Mouse (Mus musculus) embryonic facial prominence, embryonic 13.5 days (tissue): ENCODE data around the gene Pycr1. TPM values are rescaled to one million over a fixed set of nuclear protein-coding genes. Genes with fewer than 3 reads are reported as not detected.

Source experiments
- ATAC-seq: fragments of 200-750 bp; cut with Nextera tagmentation; 2 replicates; pipeline ENCODE4 v1.8.0; 2017; ENCODE audit warnings: low read depth; ENCODE audit not compliant: insufficient number of reproducible peaks, insufficient read depth, low FRiP score, low TSS enrichment
- H3K27ac ChIP-seq: fragments of 300-500 bp; sonication (generic); 2 replicates; pipeline ENCODE4 v1.5.1; 2015; ENCODE audit warnings: moderate library complexity, mild to moderate bottlenecking, inconsistent platforms
- H3K27me3 ChIP-seq: fragments of 300-500 bp; sonication (generic); 2 replicates; pipeline ENCODE4 v1.6.1; 2015; ENCODE audit warnings: mild to moderate bottlenecking, inconsistent platforms
- H3K36me3 ChIP-seq: fragments of 300-500 bp; sonication (generic); 2 replicates; pipeline ENCODE4 v1.6.1; 2015; ENCODE audit warnings: mild to moderate bottlenecking, inconsistent platforms
- H3K4me1 ChIP-seq: fragments of 300-500 bp; sonication (generic); 2 replicates; pipeline ENCODE4 v1.6.1; 2015; ENCODE audit warnings: inconsistent platforms
- H3K4me2 ChIP-seq: fragments of 300-500 bp; sonication (generic); 2 replicates; pipeline ENCODE4 v1.6.1; 2015; ENCODE audit warnings: moderate library complexity, mild to moderate bottlenecking, inconsistent platforms
- H3K4me3 ChIP-seq: fragments of 300-500 bp; sonication (generic); 2 replicates; pipeline ENCODE4 v1.5.1; 2015; ENCODE audit warnings: mild to moderate bottlenecking, inconsistent platforms
- H3K9ac ChIP-seq: fragments of 300-500 bp; sonication (generic); 2 replicates; pipeline ENCODE4 v1.6.1; 2015; ENCODE audit warnings: mild to moderate bottlenecking, inconsistent platforms
- H3K9me3 ChIP-seq: fragments of 300-500 bp; sonication (generic); 2 replicates; pipeline ENCODE4 v1.6.1; 2016; ENCODE audit warnings: inconsistent platforms
- WGBS: fragments of 180-500 bp; shearing (Covaris S2); methylation state at CpG from one replicate; pipeline ENCODE4 v1.1.7; 2015; ENCODE audit warnings: mixed read lengths; 5-methylcytosine and 5-hydroxymethylcytosine counted together
- polyA plus RNA-seq: library from polyadenylated mRNA; unstranded; fragments of >200 nt; fragmentation: Nextera tagmentation; extraction: Ambion mirVana; gene quantifications from 2 replicates; pipeline ENCODE4 v1.2.1, GENCODE M21; 2015

Pycr1 gene
- polyA plus RNA-seq, 1 experiment from 2014 or later = 34.9 TPM

- H3K4me1 ChIP-seq = peaks cover 13% of the 10 kb centered on the region
- H3K9ac ChIP-seq = peak within 1 kb of the TSS; percentile 85
- no peaks in the 10 kb centered on the region for H3K27me3 ChIP-seq
- H3K4me3 ChIP-seq = peak within 1 kb of the TSS; percentile 74
- H3K27ac ChIP-seq = peak within 1 kb of the TSS; percentile 91
- WGBS = under 1% methylated on average over 79 of the region's 83 CpGs
- H3K4me2 ChIP-seq = peak within 1 kb of the TSS; percentile 87
- H3K36me3 ChIP-seq = peaks cover 18% of the 10 kb centered on the region
- ATAC-seq = peak; percentile 94
- H3K9me3 ChIP-seq = no peaks in the 10 kb centered on the region
Observed at GRCm38 (mm10) chr11:120672687-120673593, 29.4 kb upstream of the Pycr1 start, which contains the start of gene Aspscr1. Gene Aspscr1, plus strand, starts transcription at chr11:120672973.

DNA sequence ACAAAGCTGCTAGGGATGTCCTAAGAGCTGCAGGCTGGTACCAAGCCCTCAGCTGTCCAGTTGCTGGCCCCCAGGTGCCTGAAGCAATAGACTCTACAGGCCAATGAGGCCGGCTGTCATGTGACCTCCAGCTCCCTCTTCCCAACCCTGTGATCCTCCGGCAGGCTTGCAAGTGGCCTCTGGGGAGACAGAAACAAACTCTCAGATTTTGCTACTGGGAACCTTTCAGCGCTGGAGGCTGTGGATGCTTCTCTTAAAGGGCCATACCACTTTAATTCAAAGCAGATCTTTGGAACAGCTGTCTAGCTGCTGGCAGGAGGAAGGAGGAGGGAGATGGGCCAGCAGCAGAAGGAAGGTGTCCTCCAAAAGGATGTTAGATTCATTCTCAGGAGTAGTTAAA is 23.0 kb upstream of the Pycr1 start:
- Histone ChIP-seq H3K4me2 (peak overlapping the region; percentile 24; the same call in 1 of the 2 replicates), H3K27me3 (peaks cover 35% of the 10 kb centered on the region), H3K9ac (peak overlapping the region; percentile 51), H3K4me3 (0 out of 2 replicates have a peak overlapping the region, but pooled peaks have one; percentile 7), H3K4me1 (peaks cover 9% of the 10 kb centered on the region), H3K27ac (no peak overlapping the region), H3K9me3 (no peaks in the 10 kb centered on the region), H3K36me3 (no peaks in the 10 kb centered on the region)
- no peak for ATAC-seq
- WGBS = 1% methylated on average over 3 of the region's 3 CpGs

GRCm38 (mm10) chr11:120665406-120665805 is 21.8 kb upstream of the Pycr1 start:
- 58% methylated on average over 3 of the region's 3 CpGs for WGBS
- Histone ChIP-seq H3K27ac (no peak overlapping the region), H3K4me1 (peaks cover 15% of the 10 kb centered on the region), H3K4me2 (no peak overlapping the region), H3K9me3 (no peaks in the 10 kb centered on the region), H3K9ac (no peak overlapping the region), H3K4me3 (no peak overlapping the region), H3K36me3 (no peaks in the 10 kb centered on the region), H3K27me3 (peaks cover 47% of the 10 kb centered on the region)
- no peak for ATAC-seq

DNA sequence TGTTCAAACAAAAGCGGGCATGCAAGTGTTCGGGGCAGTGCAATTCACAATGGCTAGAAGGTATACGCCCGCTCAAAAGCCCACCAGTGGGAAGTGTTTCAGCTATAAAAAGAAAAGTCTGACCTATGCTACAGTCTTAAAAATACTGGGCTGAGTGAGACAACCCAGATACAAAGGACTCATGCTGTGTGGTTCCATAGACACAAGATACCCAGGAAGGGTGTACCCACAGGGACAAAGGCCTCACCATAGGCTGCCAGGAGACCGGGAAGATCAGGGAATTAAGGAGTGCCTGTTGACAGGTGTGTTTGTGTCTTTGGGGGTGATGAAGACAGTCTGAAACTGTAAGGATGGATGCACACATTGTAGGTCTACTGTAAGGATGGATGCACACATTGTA is 20.1 kb upstream of the Pycr1 start:
- ATAC-seq = no peak
- no peak overlapping the region for H3K27ac ChIP-seq
- no peak overlapping the region for H3K4me3 ChIP-seq
- no peaks in the 10 kb centered on the region for H3K9me3 ChIP-seq
- H3K9ac ChIP-seq = no peak overlapping the region
- H3K4me2 ChIP-seq = no peak overlapping the region
- 81% methylated on average over 5 of the region's 5 CpGs for WGBS
- peaks cover 64% of the 10 kb centered on the region for H3K27me3 ChIP-seq
- no peaks in the 10 kb centered on the region for H3K36me3 ChIP-seq
- H3K4me1 ChIP-seq = peaks cover 32% of the 10 kb centered on the region

DNA sequence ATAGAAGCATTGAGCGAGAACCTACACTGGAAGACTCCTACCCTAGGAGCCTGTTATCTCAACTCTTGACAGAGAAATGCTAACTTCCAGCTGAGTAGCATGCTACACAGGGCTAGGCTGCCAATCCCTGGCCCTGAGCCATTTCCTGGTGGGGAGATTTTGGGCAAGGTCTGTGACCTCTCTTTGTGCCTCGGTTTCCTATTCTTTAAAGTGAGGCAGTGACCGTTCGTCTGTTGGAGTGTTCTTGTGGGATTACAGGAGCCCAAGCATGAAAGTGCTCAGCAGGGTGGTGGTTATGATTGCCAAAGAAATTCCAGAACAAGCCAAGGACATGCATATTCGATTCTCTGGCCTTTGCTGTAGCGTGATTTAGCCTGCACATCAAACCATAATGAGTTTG is 19.2 kb upstream of the Pycr1 start:
- H3K27ac ChIP-seq = no peak overlapping the region
- no peak overlapping the region for H3K4me3 ChIP-seq
- peaks cover 32% of the 10 kb centered on the region for H3K4me1 ChIP-seq
- H3K4me2 ChIP-seq = no peak overlapping the region
- H3K27me3 ChIP-seq = peaks cover 74% of the 10 kb centered on the region
- H3K9me3 ChIP-seq = no peaks in the 10 kb centered on the region
- no peak for ATAC-seq
- 68% methylated on average over 6 of the region's 6 CpGs for WGBS
- no peak overlapping the region for H3K9ac ChIP-seq
- H3K36me3 ChIP-seq = no peaks in the 10 kb centered on the region

DNA sequence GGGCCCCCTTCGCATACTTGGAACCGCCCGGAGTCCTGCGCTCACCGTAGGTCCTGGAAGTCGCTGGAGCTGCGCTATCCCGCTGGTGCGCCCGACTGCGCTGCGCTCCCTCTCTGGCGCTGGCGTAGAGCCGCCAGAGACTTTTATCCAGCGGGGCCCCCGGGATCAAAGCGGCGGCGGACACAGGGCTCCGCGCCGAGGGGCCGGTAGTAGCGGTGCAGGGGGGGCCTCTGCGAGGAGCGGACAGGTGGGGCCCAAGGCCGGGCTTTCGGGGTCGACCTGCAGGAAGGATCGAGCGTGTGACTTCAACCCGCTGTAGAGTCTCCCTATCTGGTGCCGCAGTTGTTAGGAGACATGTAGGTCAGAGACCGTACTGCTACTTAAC is 17.5 kb upstream of the Pycr1 start, which contains the start of gene Notum:
TSS of gene Notum (minus strand) at position 100 of the 385 bp plus-strand sequence.
- no peaks in the 10 kb centered on the region for H3K9me3 ChIP-seq
- H3K27me3 ChIP-seq = peaks cover 90% of the 10 kb centered on the region
- 0 out of 2 replicates have a peak within 1 kb of the TSS, but pooled peaks have one; percentile 4 for H3K27ac ChIP-seq
- WGBS = 2% methylated on average over 35 of the region's 35 CpGs
- peak within 1 kb of the TSS; percentile 67 for H3K9ac ChIP-seq
- H3K4me1 ChIP-seq = peaks cover 23% of the 10 kb centered on the region
- no peaks in the 10 kb centered on the region for H3K36me3 ChIP-seq
- H3K4me3 ChIP-seq = peak within 1 kb of the TSS; percentile 51
- H3K4me2 ChIP-seq = peak within 1 kb of the TSS; percentile 78
- ATAC-seq = no peak

- H3K9me3 ChIP-seq = no peaks in the 10 kb centered on the region
- peak overlapping the region; percentile 78 for H3K4me2 ChIP-seq
- WGBS = under 1% methylated on average over 92 of the region's 95 CpGs
- H3K9ac ChIP-seq = peak overlapping the region; percentile 67
- H3K27me3 ChIP-seq = peaks cover 95% of the 10 kb centered on the region
- H3K27ac ChIP-seq = 0 out of 2 replicates have a peak overlapping the region, but pooled peaks have one; percentile 4
- peaks cover 23% of the 10 kb centered on the region for H3K4me1 ChIP-seq
- no peak for ATAC-seq
- H3K4me3 ChIP-seq = peak overlapping the region; percentile 51
- H3K36me3 ChIP-seq = no peaks in the 10 kb centered on the region
Observed at GRCm38 (mm10) chr11:120660301-120661075, 16.9 kb upstream of the Pycr1 start.

- no peak for ATAC-seq
- H3K36me3 ChIP-seq = no peaks in the 10 kb centered on the region
- H3K9me3 ChIP-seq = no peaks in the 10 kb centered on the region
- peak overlapping the region; percentile 78 for H3K4me2 ChIP-seq
- H3K27ac ChIP-seq = no peak overlapping the region
- H3K4me3 ChIP-seq = peak overlapping the region; percentile 51
- WGBS = 2% methylated on average over 50 of the region's 50 CpGs
- peaks cover 23% of the 10 kb centered on the region for H3K4me1 ChIP-seq
- peak overlapping the region; percentile 67 for H3K9ac ChIP-seq
- H3K27me3 ChIP-seq = peaks cover 89% of the 10 kb centered on the region
Observed at GRCm38 (mm10) chr11:120659509-120660300, 16.1 kb upstream of the Pycr1 start.

DNA sequence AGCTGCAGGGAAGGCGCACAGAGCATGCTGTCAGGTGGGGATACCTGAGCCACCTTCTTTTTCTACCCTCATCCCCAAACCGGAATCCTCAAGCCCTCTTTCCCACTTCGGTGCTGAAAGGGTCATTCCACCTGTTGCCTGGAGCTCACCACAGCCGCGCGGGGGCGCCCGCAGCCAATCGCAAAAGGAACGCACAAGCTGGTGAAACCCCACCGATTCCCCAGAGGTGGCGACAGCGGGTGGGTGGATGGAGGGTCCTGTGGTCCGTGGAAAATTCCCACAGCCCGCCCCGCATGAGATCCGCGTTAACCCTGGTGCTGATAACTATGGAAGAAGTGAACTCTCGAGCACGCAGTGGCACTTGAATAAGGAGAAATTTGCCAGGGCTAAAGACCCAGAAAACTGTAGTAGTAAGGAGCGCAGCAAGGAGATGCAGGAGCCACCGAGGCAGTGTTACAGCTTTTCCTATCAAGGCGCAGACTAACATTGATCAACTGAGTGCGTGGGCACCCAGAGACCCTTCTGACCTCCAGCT is 15.4 kb upstream of the Pycr1 start:
- Histone ChIP-seq H3K9me3 (no peaks in the 10 kb centered on the region), H3K4me3 (peak overlapping the region; percentile 51), H3K36me3 (no peaks in the 10 kb centered on the region), H3K27ac (no peak overlapping the region), H3K4me2 (peak overlapping the region; percentile 78), H3K4me1 (peaks cover 23% of the 10 kb centered on the region), H3K9ac (no peak overlapping the region), H3K27me3 (peaks cover 93% of the 10 kb centered on the region)
- no peak for ATAC-seq
- WGBS = 3% methylated on average over 24 of the region's 24 CpGs

- Histone ChIP-seq H3K4me3 (no peak overlapping the region), H3K27ac (no peak overlapping the region), H3K36me3 (no peaks in the 10 kb centered on the region), H3K9ac (no peak overlapping the region), H3K4me1 (peaks cover 23% of the 10 kb centered on the region), H3K27me3 (peaks cover 78% of the 10 kb centered on the region), H3K9me3 (no peaks in the 10 kb centered on the region), H3K4me2 (no peak overlapping the region)
- ATAC-seq = no peak
- WGBS = 85% methylated on average over 4 of the region's 4 CpGs
Observed at GRCm38 (mm10) chr11:120657301-120657700, 13.7 kb upstream of the Pycr1 start.

DNA sequence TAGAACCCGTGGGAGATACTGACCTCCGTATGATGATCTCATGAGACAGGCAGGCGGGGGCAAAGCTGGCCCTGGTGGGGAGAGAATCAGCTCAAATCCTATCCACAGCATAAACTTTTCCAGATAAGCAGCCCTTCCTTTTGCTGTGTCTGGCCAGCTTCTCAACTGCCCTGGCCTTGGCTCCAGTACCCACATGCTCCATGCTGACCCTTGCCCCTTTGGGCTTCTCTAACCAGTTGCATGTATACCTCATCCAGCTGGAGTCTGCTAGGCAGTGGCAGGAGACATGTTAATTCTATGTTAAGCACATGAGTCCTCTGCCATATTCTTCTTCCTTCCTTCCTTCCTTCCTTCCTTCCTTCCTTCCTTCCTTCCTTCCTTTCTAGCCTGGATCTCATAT is 11.2 kb upstream of the Pycr1 start:
- Histone ChIP-seq H3K4me1 (peaks cover 10% of the 10 kb centered on the region), H3K36me3 (no peaks in the 10 kb centered on the region), H3K27ac (no peak overlapping the region), H3K9me3 (no peaks in the 10 kb centered on the region), H3K4me3 (no peak overlapping the region), H3K4me2 (no peak overlapping the region), H3K9ac (no peak overlapping the region), H3K27me3 (peaks cover 53% of the 10 kb centered on the region)
- 44% methylated on average over 3 of the region's 3 CpGs for WGBS
- no peak for ATAC-seq
